Mouse (Mus musculus): Measurements from ENCODE around the gene Emc6.

DNA sequence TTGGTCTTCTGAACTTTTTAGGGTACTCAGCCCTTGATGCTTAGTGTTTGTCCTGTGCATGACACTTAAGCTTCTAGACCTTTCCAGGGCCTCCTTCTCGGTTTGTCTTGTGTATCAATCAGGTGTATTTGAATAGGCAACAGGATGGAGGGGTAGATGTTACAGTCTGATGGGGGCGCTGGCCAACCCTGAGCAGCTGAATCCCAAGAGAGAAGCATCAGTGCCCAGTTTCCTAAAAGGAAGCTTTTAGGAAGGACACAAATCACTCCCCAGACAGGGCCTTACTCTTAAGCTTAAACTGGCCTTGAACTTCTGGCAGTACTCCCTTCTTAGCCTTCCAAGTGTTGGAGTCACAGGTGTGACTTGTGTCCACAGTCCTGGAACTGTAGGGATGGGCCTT, 1.1 kb upstream of the Emc6 start:
- TF ChIP-seq CTCF (IDR thresholded peaks at IDR 0.05; ENCODE audit: borderline replicate concordance, insufficient read depth, low read length) (no peak), POLR2A (IDR thresholded peaks at IDR 0.05; ENCODE audit: low read depth, low read length) (no peak)

Measured in embryonic fibroblast, embryonic 13.5 days (primary cell).